Mouse (Mus musculus) gastrocnemius, postnatal 25 days (tissue): ENCODE measurements around the gene Bola2. TPM values are rescaled to one million over a fixed set of nuclear protein-coding genes. Genes with fewer than 3 reads are reported as not detected.
"Not testable (repeated sequence)": the region's sequence is repeated elsewhere in the genome, so short reads cannot be mapped to it uniquely, and the experiment has no call there.

ENCODE experiments used
- DNase-seq: peaks from one replicate; pipeline ENCODE4 v3.0.0; 2022
- long read RNA-seq, 2 experiments: library from polyadenylated mRNA; stranded (forward); transcript quantifications; one replicate each; pipeline ENCODE4 v2.0.0; 2021
- total RNA-seq, 2 experiments: library from RNA; stranded (reverse); gene quantifications; 1 replicate in 1 of 2; 2 replicates in 1 of 2; pipeline ENCODE4 v1.2.3; 2021

The Bola2 gene
- total RNA-seq, result 10 to 100 TPM; 33.1 to 37.0 TPM
- long read RNA-seq, experiment 1, transcript Bola2-203 (3 exons, 1,266 nt), result major isoform, 78 of 83 reads
- long read RNA-seq, experiment 1, partial matches to known transcripts, result 0 of 83 reads
- long read RNA-seq, experiment 1, other reads (novel, unspliced or antisense), result 4 of 83 reads
- long read RNA-seq, experiment 2, transcript Bola2-203 (3 exons, 1,266 nt), result major isoform, 69 of 74 reads
- long read RNA-seq, experiment 2, partial matches to known transcripts, result 0 of 74 reads
- long read RNA-seq, experiment 2, other reads (novel, unspliced or antisense), result 0 of 74 reads

DNA sequence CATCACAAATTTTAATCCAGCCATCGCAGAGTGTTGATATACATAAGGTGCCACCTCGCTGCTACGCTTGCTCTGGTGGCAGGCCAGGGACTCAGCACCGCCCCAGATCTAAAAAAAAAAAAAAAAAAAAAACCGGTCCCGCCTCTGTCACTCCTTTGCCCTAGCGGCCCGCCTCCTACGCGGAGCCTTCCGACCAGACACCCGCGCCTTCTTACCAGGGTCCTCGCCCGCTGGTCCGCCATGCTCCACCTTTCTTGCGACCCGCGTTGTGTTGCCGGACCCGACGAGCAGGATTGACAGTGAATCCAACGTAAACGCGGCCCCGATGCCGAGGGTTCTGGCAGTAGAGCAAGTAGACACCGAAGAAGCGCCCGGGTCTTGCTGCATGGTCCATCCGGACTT, at the start of gene Bola2:
TSS of gene Bola2 (plus strand) at position 192 of the 402 bp plus-strand sequence.
- peak; percentile 71 for DNase-seq

DNA sequence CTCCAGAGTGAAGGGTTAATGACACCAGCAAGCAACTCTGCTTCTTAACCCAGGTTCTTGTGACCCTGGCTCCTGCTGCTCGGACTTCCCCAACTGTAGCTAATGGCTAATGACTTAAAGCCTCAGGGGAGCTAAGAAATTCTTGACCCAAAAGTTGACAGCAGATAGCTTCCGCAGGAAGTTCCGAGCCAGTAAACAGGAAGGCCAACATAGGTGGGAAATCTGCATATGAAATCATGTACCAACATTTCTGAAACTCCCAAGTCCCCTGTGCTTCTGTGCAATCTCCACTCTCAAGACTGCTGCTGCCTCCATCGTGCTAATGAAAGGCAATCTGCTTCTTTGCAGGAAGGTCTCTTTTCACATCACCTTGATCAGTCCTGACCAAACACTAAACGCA, 49.5 kb upstream of the Bola2 start:
- DNase-seq, result no peak

GRCm38 (mm10) chr7:126648486-126648885, 46.7 kb upstream of the Bola2 start:
- no peak for DNase-seq

DNA sequence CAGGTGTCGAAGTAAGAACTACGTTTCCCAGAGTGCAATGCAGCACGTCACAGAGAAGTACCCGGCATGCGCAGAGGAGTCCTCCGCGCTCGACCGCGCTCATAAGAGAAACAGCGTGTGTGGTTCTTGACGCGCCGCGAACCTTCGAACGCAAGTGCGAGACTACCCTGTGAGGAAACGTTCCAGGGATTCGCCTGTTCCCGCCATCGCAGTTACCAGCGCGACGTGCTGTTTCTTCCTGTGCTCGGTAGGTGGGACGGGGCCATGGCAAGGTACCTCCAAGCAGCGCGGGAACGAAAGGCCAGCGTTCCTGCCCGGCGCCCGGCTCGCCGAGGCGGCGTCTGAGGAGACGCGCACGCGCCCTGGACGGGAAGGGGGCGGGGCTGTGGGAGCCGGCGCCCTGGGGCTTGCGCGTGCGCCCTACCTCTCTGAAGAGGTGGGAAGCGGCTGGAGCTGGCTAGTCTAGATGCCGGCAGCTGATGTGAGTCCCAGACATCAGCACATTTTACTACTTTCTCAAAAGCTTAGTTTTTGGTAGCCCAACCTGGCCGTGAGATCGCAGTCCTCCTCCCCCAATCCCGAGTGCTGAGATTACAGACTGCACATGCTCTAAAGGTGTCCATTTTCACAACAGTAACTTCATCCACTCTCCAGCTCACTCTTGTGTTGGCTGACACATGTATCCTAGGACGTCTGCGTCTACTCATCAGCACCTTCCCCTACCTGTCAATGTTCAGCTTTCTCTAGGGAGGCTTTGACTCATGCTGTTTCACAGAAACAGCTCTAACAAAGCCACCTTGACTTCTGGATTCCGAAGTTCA, 45.8 kb upstream of the Bola2 start, which contains the start of gene Sgf29:
TSS of gene Sgf29 (plus strand) at position 79 of the 821 bp plus-strand sequence.
- peak; percentile 91 for DNase-seq

DNA sequence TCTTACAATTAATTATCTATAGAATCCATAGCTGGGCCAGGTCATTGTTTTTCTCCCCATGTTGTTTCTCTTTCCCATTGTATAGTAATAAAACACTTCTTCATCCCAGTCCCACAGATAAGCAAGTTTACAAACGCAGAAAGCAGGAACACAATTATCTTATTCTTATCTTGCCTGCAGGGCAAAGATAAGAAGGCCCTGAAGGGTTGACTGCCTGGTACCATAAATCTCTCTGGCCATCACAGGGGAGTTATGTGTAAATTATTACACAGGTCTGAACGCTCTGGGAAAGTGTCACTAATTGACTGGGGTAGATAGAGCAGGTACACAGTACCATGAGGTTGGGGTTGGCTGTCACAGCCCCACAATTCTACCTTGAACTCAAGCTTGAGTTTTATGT, 44.3 kb upstream of the Bola2 start:
- no peak for DNase-seq

DNA sequence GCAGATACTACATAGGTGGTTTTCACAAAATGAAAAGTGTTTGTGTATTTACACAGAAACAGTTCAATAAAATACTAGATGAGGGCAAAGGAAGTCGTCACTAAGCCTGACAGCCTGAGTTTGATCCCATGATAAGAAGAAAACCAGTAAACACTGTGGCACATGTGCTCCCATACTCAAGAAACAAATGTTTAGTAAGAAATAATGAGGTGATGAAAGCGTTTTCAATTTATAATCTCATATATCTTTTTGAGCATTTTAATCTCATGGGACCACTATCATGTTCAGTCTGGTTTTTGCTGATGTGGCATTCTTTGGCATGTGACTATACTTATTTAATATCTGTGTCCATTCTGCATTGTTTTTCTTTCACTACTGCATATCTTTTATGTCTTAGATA, 41.2 kb upstream of the Bola2 start:
- no peak for DNase-seq

GRCm38 (mm10) chr7:126655695-126656094, 39.5 kb upstream of the Bola2 start:
- DNase-seq, result no peak

DNA sequence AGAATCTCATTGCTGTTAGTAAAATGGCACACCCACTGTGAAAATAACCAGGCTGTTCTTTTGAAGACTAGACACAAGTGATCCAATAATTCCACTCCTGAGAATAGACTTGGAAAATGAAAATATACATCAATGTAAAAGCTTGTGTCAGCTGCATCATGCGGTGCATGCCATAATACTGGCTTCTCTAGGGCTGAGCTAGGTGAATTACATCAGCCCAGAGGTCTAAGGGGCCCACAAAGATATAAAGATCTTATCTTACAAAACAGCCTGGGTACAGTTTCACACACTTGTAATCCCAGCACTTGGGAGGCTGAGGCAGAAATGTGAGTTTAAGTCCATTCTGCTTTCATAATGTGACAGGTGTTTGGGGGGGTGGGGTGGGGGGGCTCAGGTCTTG, 37.7 kb upstream of the Bola2 start:
- no peak for DNase-seq

- no peak for DNase-seq
Observed at GRCm38 (mm10) chr7:126659771-126660170, 35.4 kb upstream of the Bola2 start.

DNA sequence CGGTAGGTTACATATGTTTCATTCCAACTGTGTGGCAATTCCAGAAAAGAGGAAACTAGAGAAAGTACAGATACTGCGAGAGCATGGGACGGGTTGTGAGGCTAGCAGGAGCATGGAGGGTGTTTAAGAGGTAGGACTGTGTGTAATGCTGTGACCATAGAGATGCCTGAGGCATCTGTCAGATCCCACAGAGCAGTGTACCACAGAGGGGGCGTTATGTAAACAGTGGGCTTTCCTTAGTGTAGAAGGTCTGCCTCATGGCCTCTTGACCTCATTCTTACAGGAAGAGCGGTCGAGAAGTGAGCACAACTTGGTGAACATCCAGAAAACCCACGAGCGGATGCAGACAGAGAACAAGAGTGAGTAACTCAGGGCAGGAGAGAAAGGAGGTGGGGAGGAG, 31.6 kb upstream of the Bola2 start:
- no peak for DNase-seq

DNA sequence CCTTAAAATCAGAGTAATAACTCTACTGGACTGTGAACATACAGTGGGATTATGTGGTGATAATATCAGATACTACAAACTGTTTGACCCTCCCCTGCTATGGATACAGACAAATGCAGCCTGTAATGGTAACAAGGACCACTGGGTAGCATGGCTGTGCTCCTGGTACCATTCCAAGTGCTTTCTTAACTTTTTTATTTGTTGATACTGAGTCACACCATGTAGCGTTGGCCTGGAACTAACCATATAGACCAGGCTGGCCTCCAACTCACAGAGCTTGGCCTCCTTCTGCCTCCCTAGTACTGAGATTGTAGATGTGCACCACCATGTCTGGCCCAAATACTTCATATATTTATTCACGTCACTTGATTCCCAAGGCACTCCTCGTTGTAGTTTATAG, 29.9 kb upstream of the Bola2 start:
- peak; percentile 38 for DNase-seq

DNA sequence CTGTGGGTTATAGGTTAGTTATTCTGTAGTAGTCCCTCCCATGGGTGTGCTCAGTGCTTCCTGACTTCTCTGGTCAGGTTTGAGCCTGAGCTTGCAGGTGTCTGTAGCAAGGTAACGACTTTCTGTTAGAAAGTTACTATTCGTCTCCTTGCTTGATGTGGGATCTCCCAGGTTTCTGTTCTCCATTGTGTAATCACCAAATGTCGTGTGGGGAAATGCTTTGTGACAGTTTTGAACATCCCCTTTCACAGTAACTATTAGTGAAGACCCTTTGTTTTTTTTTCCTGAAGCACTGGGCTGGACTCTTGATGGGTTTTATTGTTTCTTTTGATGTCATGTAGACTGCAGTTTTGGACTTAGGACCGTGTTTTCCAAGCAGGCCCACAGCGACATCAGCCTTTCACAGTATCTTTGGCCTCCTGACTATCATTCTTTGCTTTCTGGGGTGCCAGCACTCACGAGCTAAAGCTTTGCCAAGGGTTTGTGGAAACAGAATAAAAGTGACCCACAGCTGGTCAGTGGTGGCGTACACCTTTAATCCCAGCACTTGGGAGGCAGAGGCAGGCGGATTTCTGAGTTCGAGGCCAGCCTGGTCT, 27.6 kb upstream of the Bola2 start:
- no peak for DNase-seq

DNA sequence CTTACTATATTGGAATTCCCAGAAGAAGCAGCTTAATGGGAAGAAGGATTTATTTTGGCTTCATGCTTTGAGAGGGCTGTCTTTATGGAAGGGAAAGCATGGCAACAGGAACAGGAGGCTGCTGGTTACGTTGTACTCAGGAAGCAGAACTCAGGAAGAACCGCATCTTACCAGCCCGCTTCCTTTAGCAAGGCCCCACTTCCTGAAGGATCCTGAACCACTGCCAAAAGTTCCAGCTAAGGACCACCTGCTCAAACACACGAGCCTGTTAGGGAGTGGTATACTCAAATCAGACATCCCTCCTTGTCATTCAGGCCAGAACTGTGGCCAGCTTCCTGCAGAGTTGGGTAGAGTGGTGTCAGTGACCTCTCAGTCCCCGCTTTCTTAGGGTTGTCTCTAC, 26.7 kb upstream of the Bola2 start:
- DNase-seq, result no peak

DNA sequence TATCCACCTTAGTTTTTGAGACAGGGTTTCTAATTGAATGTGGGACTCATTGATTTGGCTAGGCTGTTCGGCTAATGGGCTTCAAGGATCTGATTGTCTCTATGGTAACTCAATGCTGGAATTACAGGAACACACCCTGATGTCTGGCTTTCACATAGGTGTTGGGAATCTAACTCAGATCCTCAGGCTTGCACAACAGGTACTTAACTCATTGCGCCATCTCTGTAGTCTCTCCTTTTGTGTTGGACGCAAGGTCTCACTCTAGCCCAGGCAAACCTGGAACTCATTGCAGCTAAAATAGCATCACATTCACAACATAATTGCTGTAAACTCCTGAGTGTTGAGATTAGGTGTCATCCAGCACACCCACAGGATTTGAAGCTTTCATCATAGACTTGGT, 25.0 kb upstream of the Bola2 start:
- no peak for DNase-seq

GRCm38 (mm10) chr7:126672111-126672510, 23.1 kb upstream of the Bola2 start:
- DNase-seq, result no peak

- no peak for DNase-seq
Observed at GRCm38 (mm10) chr7:126675104-126675503, 20.1 kb upstream of the Bola2 start.

DNA sequence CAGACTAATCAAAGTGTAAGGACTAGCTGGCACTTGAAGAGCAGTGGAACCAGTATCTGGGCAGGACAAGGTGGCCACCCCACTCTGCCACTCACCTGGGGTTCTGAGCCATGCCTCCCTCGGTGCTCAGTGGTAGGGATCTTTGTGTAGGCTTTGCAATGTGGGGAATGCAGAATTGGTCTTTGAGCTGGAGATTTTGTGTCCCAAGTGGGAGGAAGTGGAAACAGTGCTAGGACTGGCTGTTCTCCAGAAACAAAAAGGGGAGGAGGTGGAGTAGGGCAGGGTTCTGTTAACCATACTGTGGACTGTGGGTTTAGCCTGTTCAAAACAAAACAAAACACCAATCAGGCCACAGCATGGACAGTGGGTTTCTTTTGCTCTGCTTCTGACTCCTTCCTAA, 19.0 kb upstream of the Bola2 start, which contains the start of gene Sult1a1:
TSS of gene Sult1a1 (minus strand) at position 226 of the 400 bp plus-strand sequence.
- peak; percentile 76 for DNase-seq

- DNase-seq, result no peak
Observed at GRCm38 (mm10) chr7:126676631-126677220, 18.5 kb upstream of the Bola2 start.

DNA sequence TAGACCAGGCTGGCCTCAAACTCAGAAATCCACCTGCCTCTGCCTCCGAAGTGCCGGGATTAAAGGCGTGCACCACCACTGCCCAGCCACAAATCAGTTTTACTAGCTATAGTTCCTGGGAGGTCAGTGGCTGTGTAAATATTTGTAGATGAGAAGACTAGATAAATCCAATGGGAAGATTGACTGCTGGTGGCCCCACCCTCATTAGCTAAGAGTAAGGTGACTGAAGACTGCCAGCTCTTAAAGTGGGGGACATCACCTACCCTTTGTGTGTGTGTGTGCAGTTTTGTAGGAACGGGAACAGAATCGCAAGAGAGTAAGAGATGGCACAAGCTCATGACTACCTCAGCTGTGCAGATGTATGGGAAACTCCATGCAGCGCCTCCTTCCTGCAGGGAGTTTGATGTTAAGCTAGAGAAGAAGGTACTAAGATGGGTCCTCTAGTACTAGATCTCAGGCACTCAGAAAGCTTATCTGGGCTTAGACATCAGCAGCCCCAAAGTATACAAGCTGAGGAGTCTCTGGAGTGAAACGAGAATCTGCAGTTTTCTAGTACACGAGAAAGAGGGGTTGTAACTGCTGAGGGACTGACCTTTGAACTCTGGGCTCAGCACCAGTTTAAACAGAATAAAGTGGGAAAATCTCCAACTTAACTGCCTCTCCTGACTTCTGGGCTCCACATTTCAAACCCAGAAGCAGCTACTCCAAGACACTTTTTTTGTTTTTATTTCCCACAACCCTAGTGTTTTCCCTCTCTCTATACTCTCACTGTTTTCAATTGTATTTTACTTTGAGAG, 16.5 kb upstream of the Bola2 start:
- DNase-seq, result no peak

DNA sequence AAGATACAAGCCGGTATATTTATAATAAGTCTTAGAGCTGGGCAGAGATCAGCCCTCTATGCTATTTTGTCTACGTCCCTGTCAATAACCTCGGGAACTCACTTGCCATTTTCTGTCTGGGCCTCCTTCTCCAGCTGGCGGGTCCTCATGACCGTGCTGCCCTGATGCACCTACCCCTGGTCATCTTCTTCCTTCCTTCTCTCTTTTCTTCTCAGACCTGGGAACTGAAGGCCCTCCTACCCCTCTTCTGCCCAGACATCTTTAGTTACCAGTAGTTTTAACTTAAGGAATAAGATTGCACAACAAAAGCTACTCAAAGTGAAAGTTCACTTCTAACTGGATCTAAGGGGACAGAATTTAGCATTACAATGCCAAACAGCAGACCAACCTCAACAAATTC, 15.5 kb upstream of the Bola2 start:
- DNase-seq, result no peak

GRCm38 (mm10) chr7:126681221-126681620, 14.0 kb upstream of the Bola2 start:
- DNase-seq, result no peak

DNA sequence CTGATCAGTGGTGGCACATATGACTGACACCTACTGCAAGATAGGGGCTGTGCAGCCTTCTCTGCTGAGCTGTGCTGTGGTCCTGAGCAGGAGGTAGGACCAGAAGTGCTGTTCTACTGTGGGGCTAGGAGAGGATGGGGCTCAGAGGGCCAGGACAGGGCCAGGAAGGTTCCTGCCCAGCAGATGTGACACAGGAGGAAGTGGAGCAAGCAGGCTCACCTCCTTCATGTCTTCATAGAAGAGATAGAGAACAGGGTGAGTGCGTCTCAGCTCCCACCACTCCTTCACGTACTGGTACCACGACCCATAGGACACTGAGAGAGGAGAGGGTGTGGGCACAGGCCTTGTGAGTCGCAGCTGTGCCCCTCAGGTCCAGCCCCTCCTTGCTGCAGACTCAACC, 7.0 kb upstream of the Bola2 start:
- not testable (repeated sequence) for DNase-seq
